Mouse (Mus musculus) CH12.LX (cell line): ENCODE measurements around the gene Vps37d.

Experiments
- CTCF ChIP-seq, 2 experiments: IDR thresholded peaks in 1 of 2; conservative IDR thresholded peaks in 1 of 2; 2 replicates each; pipeline ENCODE4 v1.5.1; 2011 to 2012; ENCODE audit warnings: low read depth in 2 of 2, low read length in 2 of 2, improper control_type of control experiment in 1 of 2, inconsistent platforms in 1 of 2, mild to moderate bottlenecking in 1 of 2, moderate library complexity in 1 of 2
- ZC3H11A ChIP-seq: IDR thresholded peaks from 2 replicates; pipeline ENCODE4 v1.6.1; 2012; ENCODE audit warnings: low read depth, mild to moderate bottlenecking, inconsistent platforms, low read length, improper control_type of control experiment

DNA sequence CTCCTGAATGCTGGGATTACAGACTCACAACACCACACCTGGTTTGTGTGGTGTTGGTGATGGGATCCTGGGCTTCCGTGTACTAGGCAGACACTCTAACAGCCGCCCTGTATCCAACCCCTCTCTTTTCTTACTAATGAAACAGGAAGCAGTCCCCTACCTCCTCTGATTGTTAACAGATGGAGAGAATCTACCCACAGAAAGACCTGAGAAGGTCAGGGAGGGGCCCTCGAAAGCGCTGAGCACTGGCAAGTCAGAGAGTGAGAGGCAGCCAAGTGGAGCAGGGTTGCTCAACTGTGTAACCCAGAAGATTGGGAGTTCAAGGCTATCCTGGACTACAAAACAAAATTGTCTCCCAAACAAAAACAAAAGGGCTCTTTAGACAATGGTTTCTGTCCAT is 8.8 kb upstream of the Vps37d start:
- TF ChIP-seq CTCF (conservative IDR thresholded peaks at IDR 0.05 in 1 of 2, IDR thresholded peaks at IDR 0.05 in 1 of 2; ENCODE audit: low read depth in 2 of 2, low read length in 2 of 2) (no peak), ZC3H11A (no peak)
